Mouse (Mus musculus) thymus, postnatal 36 days (tissue): ENCODE measurements around the gene Notch1.

Experiments
- DNase-seq, 2 experiments: peaks; one replicate each; pipeline ENCODE4 v3.0.0; 2022; ENCODE audit warnings: mixed read lengths in 2 of 2

The Notch1 gene

DNA sequence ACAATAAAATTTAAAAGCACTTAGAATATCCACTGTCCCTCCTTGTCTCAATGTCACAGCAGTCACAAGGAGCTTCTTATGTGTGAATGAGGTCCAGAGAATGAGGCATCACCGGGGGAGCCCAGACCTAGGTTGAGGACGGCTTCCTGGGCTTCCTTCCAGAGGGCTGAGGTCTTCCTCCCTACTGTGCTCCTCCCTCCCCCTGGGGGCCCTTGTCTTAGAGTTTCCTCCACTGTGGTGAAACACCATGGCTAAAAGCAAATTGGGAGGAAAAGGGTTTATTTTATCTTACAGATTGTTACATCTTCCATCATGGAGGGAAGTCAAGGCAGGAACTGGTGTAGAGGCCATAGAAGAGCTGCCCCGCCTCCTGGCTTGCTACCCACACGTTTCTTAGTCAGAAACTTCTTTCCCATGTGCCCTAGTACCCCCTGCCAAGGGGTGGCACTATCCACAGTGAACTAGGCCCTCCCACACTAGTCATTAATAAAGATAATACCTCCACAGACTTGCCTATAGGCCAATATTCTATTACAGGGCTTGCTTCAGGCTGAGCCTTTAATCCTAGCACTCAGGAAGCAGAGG, 12.8 kb upstream of the Notch1 start:
- no peak for DNase-seq

DNA sequence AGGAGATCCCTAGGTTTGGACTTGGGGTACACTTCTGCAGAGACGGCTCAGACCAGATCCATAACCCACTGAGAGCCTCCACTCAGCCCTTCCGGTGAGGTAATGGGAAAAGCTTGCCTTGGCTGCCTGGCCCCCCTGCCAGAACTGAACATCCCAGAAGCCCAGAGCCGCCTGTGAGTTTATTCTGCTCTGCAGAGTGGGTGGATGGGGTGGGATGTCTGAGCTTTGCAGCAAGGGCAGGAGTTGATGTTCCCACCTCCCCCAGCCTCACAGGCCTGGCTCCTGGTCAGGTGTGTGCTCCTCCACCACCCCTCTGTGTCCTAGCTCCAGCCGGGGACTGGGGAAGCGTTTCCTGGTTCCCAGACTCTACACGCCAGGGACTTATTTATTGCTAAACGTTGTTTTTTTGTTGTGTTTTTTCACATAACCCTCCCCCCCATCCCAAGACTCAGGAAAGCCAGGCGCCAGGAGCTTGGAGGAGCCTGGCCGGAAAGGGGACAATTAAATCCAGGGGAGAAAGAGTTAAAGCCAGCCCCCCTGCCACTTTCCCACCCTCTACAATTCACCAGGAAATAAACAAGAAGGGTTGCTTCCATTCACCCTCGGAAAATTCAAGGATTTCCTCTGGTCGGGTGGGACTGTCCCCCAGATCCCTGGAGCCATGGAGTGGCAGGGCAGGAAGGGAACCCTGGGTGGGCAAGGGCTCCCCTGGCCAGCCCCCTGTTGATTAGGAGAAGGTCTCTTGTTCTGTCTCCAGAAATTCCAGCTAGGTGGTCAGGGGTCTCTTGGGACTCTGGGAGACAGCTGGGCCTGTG, 10.2 kb upstream of the Notch1 start:
- DNase-seq: no peak

DNA sequence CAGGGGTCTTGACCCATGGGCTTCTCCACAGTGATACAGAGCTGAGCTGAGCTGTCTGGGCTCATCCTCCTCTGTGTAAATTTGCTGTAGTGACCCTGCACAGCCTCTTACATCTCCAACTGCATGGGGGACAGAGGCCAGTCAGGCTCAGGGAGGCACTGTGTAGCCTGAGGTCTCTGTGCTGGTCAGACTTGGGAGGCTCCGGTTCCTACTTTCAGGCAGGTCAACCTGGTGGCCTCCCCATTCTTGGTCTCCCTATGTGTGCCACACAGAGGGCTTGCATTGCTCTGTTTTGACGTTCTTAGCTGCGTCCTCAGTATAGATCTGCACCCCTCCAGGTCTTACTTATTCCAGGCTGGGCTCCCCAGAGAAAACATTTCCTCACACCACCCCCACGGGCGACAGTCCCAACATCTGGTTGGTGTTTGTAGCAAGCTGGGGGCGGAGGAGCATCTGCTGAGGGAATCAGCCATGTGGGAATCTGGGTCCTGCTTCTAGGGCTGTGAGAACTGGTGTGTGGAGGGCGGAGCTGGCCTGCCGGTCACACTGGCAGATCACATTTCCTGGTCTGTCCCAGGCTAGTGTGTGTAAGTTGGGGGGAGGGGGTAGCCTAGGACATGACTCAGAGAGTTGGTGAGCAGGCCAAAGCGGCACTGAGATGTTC, 9.0 kb upstream of the Notch1 start:
- DNase-seq: no peak

DNA sequence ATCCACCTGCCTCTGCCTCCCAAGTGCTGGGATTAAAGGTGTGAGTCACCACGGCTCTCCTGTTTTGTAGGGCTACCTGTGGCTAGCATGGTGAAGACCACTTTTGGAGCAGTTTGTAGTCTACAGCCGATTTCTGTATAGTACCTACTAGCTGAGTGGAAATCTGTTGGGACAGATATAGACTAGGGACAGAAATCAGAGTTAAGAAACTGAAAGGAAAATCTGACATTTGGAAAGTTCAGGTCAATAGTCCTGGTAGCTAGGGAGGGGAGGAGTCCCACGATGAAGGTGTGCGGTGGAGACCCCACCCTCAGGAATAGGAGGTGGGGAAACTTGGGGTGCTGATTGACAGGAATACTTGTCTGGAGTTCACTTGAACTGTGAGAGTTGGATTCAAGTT, 5.9 kb upstream of the Notch1 start:
- no peak for DNase-seq

DNA sequence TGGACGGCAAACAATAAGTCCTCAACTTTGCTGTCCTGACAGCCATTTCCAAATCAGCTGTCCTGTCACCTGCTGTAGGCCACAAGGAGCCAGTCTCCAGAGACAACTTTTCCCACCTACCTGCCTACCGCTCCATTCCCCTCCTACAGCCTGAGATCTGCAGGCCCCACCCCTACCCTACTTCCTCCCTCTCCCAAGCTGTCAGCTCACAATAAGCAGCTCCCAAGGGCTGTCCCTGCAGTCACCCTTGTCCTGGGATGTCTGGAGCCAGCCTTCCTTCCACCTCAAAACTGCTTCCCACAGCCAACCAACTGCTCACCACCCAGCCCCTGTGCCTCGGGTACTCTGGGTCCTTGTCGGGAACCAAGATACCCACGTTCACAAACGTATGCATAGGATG, 3.3 kb upstream of the Notch1 start:
- DNase-seq: no peak

DNA sequence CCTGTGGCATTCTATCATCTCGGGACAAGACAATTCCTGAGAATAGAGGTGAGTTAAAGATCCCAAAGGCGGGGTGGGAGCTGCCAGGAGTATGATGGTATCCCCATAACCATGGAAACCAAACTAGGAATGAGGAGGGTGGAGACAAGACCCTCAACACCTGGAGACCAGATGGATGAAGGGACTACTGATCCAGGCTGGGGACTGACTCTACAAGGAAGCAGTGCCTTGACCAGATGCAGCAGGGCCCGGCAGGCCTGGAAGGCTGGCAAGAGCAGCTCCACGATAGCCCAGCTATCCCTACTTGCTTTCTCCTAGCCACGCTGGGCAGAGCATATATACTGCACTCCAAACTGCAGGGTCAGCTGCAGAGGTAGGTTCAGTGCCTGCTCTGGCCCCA, 524 bp upstream of the Notch1 start:
- no peak for DNase-seq

DNA sequence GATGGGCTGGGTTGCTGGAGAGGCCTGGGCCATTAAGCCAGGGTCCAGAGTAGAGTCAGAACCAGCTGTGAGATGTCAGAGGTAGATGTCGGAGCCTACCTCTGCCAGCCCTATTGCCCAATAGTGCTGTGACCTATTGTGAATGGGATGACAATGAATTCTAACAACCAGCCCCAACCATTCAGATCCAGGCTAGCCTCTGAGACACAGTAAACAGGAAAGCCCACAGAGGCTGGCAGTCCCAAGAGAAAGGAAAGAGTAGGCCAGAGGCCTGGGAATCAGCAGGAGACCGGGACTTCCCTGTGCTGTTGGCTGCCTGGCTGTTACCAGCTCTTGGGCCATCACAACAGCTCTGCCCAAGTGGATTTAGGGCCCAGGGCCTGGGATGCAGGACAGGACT, 1.1 kb downstream of the Notch1 start:
- no peak for DNase-seq

DNA sequence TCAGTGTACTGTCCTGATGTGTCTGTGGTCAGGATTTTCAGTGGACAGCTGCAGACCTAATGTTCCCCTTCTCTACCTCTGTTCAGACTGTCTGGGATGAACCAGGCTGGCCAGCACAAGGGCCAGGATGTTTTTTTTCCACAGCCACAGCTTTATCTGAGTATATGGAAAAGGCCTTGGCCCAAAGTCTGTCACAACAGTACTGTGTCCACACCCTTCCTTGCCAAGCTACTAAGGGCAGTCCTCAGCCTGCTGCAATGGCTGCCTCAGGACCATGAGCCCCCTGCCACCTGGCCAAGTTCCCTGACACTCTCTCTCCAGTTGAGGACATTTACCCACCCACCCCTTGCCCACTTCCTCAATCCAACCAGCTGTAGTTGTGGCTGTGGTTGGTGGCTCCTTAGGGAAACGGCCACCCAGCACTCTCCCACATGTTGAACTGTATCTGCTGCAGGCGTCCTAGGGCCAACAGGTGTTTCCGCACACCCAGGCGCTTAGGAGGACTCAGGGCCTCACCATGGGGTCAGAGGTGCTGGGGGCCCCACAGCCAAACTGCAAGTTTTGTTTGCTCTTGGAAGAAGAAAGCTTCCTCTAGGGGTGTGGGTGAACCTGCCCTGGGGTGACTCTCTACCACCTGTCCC, 3.2 kb downstream of the Notch1 start:
- DNase-seq: peak; percentile 67 to 86

DNA sequence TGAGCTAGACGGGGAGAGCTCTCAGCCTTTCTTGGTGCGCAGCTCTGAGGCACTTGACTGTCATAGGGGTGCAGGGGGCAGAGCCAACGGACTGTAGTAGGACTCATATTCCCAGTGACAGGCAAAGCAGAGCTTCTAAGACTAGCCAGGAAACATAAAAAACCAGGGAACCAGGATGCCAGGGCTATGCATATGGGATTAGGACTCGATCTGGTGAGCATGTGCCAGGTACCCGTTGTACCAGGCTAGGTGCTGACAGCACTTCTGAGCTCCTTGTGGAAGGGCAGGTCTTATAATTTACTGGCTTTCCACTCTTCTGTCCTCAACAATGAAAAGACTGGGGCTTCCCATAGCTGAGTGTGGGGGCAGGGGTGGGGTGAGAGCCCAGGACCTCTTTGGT, 7.8 kb downstream of the Notch1 start:
- no peak for DNase-seq

DNA sequence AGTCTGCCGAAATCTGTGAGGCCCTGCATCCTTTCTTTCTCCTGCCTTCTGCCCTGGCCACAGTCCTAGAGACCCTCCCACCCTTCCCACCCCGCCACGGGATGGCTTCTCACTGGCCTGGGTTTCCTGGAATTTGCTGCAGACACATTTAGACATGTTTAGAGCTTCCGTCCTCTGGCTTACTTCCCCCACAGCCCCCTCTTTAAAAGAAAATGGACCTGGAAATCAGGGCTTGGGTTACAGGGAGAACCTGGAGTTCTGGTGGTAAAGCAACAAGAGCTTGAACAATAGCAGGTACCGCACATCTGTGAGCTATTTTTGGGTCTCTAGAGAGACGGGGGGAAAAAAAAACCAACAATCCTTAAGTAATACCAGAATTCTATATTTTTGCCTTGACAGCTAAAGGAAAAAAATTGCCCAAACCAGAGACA, 8.5 kb downstream of the Notch1 start:
- no peak for DNase-seq

DNA sequence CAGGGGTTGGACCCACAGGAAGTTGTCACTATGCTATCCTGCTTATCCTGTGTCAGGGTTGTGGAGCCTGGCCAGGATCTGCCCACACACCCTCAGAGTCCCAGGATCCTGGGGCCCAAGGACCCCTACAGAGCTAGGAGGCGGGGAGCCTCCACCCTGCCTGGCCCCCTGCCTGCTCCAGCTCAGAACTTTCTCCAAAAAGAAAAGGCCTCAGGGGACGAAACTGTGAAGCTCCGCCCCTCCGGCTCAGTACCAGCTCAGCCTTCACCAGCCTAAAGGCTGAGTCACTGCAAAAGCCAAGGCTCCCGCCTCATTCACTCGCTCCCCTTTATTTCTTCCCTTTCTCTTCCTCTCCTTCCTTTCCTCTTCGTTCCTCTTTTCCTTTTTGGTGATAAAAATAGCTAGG, 9.0 kb downstream of the Notch1 start:
- peak; percentile 66 to 74 for DNase-seq

DNA sequence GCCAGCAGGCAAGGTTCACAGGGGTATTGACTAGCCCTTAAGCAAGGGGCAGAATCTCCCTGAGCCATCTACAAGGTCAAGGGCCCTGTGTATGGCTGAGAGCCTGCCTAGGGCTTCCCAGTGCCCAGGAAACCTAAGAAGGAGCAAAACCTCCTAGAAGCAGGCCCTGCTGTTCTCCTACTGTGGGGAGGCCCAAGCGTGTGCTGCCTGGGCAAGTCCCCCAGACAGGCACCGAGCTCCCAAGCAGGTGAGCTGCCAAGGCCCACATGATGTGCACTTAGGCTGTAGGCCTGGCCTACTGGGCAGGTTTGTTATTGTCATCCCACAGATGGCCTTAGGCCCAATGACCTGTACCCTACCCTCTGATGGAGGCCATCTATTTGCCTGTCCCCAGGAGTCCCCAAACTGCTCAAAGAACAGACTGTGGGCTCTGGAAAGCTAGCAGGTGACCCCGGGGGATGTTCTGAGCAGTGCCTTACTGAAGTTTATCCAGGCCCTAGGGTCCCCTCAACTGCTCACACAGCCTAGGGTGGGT, 9.7 kb downstream of the Notch1 start:
- no peak for DNase-seq

DNA sequence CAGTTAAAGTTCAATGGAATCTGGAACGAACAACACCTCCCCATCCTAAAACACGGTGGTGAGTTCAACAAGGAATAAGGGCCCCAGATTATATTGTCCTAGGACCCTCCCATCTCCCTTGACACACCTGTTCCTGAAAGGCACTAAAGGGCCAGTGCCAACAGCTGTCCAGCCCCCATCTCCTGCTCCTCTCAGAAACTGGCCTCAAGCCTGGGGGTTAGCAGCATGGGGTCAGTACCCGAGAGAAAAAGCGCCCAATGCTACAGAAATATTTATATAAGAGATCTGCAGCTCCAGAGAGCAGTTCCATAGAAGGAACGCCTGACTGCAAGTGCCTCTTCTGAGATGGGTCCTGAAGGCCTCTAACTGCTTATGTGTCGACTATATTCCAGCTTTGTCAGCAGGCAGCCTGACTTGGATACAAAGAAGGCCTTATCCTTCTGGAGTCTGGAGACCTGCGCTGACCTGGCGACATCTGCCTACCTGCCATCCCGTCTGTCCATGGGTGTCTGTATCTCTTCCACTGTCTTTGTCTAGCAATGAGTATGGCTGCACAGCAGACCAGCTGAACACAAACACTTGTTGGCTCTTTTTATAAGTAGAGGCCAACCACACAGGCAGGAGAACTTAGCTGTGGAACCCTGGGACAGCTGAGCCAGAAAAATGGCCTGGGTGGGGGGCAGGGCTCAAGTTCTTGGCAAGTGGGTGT, 11.5 kb downstream of the Notch1 start:
- no peak for DNase-seq

DNA sequence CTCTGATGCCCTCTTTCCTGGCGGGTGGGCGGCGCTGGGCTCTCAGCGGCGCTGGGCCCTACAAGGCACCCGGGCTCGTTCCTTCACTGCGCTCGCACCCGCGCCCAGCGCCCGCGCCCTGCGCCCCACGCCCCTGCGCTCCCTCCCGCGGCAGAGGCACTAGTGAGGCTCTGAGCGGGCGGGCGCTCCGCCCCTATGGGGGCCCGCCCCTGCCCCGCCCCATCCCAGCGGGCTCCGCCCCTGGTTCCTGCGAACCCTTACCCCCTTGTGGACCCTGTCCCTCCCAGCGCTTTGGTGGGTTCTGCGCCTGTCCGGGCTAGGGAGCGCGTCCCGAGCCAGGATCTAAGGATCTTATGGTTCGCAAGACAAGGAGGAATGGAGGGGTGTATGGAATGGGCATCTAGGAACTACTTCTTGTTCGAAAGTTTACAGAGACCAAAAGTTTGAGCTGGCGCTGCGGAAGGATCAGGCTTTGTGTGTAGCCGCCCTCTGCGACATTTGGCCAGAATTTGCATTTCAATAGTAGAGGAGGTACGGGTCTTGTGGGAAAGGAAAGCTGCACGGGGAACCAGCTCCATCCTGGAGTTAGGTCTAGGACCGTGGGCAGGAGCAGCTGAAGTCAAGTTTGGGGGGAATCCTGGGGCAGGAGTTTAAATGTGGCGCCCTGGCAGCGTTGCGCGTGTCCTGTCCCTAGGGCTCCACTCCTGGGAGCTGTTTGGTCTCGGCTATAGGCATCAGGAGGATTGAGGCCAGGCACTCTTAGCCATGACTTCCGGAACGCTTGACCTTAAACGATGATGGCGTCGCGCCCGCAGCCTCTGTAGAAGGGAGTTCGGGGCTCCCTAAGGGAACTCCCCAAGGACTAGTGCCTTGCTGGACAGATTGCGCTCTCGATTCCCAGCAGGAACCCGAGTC, 12.5 kb downstream of the Notch1 start:
- DNase-seq: peak; percentile 89 to 92

DNA sequence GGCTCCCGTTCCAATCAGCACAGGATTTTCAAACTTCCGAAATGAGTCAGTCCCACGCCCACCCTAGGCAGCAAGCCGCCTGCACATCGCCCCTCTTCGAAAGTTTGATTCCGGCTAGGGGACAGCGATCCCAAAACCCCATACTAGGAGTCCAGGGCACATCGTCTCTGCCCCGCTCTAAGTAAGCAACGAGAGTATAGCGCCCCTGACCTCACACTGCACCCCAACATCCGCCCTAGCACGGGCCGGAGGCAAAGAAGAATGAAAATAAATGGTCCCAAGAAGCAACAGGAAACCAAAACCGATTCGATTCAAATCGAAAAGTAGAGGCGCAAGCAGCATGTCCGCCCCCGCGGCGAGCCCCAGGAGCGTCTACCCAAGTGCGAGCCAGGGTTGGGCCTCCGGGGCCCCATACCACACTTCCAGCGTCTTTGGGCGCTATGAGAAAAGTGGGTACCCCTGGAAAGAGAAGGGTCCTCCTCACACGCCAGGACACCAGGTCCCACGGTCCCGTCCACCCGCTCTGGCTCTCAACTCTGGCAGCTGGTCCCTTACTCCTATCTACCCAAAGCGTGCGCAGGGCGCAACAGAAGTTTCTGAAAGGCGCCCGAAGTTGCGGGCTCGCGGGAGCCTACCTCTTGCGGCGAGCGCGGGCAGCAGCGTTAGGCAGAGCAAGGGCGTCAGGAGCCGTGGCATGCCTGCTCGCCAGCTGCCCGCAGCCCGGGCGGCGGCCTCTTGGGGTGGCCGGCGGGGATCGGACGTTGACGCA, 13.4 kb downstream of the Notch1 start:
- peak; percentile 68 to 69 for DNase-seq

DNA sequence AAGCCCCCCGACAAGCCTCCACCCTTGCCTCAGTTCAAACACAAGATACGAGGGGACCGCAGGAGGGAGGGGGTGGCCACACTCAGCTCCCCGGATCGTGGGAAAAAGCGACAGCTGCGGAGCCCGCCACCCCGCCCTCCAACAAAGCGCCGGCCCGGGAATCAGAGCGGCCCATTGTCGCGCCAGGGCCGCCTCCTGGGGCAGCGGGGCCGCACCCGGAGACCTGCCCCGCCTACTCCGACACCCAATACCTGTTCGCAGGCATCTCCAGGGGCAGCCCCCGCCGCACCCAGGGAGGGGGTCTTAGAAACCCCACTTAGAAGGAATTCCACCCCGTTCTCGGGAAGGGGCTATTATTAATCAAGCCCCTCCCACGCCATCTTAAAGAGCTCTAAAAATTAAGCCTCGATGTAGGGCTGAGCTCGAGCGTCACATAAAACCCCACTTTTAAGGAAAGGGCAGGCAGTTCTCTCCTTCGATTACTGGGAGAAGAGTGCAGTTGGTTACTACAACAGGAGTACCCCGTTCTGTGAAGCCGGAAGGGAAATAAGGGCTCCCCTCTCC, 14.1 kb downstream of the Notch1 start:
- peak; percentile 58 to 73 for DNase-seq

DNA sequence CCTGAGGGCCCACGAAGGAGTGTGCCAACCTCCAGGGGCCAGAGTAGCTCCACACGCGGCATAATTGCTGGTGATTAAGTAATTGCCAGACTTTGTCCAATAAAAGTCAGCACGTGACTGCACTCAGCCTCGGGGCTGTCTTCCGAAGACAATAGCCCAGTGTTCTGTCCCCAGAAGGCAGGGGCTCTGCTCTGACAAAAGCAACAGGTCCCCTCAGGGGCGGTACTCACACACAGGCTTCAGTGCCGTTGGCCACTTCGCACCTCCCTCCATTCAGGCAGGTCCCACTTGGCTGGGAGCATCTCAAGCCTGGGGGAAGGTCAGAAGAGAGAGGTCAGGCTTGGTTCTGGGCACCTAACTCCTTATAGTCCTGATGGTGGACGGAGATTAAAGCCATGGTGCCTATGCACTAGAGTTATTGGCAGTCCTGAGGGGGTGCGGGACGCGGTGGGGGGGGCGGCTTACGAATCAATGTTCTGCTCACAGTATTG, 14.8 kb downstream of the Notch1 start:
- no peak for DNase-seq

DNA sequence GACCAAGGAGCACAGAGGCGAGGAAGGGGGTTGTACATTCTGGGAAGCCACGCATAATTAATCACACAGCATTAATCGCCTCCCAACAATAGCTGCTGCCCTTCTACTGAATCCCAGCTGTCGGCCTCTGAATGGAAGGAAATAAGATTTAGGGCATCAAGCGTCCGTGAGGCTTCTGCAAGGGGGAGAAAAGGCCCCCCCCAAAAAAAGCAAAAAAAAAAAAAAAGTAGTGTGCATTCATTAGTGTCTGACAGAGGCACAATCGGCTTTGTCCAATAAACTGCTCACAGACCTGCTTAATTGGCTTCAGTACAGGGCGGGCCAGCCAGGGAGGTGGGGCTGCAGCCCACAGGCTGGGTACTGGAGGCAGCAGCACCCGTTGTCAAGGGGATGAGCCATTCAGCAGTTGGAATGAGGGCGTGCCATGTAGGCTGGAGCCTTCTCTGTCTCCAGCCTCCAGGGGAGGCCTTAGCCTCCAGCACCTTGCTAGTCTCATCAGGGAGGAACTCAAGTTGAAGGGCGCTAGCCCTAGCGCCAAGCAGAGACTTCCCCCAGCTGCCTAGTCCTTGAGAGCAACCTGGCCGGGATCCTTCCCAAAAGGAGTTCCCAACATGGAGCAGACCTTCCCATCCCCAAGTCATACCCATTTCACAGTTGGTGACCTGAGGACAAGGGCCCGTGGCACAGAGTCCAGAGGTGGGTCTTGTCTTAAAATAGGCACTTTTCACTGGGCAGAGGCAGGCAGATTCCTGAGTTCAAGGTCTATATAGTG, 15.7 kb downstream of the Notch1 start:
- no peak for DNase-seq

DNA sequence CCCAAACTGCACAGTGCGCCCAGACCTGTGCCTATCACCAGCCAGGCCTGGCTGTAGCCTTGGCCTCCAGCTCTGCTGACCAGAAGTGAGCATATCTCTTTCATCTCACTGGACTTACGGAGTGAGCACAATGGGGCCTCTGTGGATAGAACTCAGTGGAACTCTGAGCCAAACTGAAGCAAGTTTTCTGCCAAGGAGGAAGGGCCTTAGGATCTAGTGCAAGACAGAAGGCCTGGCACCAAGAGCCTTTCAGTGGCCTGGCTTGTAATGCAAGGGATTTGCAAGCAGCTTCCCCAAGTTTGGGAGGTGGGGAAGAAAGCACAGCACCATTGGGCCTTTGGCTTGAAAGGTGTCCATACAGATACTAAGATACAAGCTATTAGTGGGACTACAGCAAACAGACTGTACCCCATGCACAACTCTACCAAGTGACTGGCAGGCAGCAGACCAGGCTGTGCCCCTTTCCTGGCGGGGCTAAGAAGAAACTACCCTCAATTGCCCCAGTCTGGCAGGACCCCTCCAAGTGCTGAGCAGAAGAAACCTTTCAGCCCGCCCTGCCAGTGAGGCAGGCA, 16.4 kb downstream of the Notch1 start:
- DNase-seq: no peak
